11 mouse cellular contexts compared by ENCODE assay signal in genomic region chr13:97310186-97310854, GRCm38 (mm10).
DNase-seq lines count a peak whose midpoint lies in the region; ATAC-seq and TF ChIP-seq lines count a peak whose summit lies in the region.
"Had no signal": no experiment of that assay in that cellular context is flagged by ENCODE, and none has a peak within 500 bp of the region (broad histone marks: within the 10 kb centered on the region; RNA-seq: fewer than 3 reads in every experiment).

No protein-coding gene starts in this region.

- H3K4me1 ChIP-seq in lung, adult 2 months (ENCODE audit: control insufficient read depth, insufficient read depth, low read length): no peaks in the 10 kb centered on the region
- H3K4me1 ChIP-seq in liver, embryonic 11.5 days (replicated peaks; ENCODE audit: control insufficient read depth, insufficient read depth, low read length): peaks cover 15% of the 10 kb centered on the region
- peaks cover 9% of the 10 kb centered on the region for H3K4me1 ChIP-seq in forebrain, postnatal 0 days (ENCODE audit: insufficient read depth)

- WGBS in lung, adult 2 months: 58% methylated on average over 8 of the region's 8 CpGs
- 64% methylated on average over 8 of the region's 8 CpGs for WGBS in liver, embryonic 11.5 days
- 53% methylated on average over 8 of the region's 8 CpGs for WGBS in forebrain, postnatal 0 days

- no peak for TF ChIP-seq POLR2A in lung, adult 2 months (IDR thresholded peaks at IDR 0.05; ENCODE audit: borderline replicate concordance, extremely low read depth, low read depth, low read length)

- TF ChIP-seq CTCF in lung, adult 2 months (IDR thresholded peaks at IDR 0.05; ENCODE audit: insufficient read depth, low read length): no peak
- TF ChIP-seq CTCF in forebrain, postnatal 0 days (IDR thresholded peaks at IDR 0.05; ENCODE audit: low read depth): no peak

- no peak overlapping the region for H3K4me3 ChIP-seq in lung, adult 2 months (replicated peaks; ENCODE audit: extremely low read depth, low read depth, low read length)
- H3K4me3 ChIP-seq in liver, embryonic 11.5 days (ENCODE audit: low read depth, low read length): no peak overlapping the region
- no peak overlapping the region for H3K4me3 ChIP-seq in forebrain, postnatal 0 days (ENCODE audit: low read depth, low read length)
- H3K4me3 ChIP-seq: forebrain, embryonic 12.5 days; limb, embryonic 12.5 days had no signal

- H3K27ac ChIP-seq in liver, embryonic 11.5 days (ENCODE audit: low read depth, low read length): no peak overlapping the region
- no peak overlapping the region for H3K27ac ChIP-seq in forebrain, postnatal 0 days (ENCODE audit: low read depth, low read length)
- H3K27ac ChIP-seq: forebrain, embryonic 12.5 days; limb, embryonic 12.5 days had no signal

- no peaks in the 10 kb centered on the region for H3K27me3 ChIP-seq in liver, embryonic 11.5 days (replicated peaks; ENCODE audit: control insufficient read depth, insufficient read depth, low read length)
- H3K27me3 ChIP-seq in forebrain, postnatal 0 days (ENCODE audit: insufficient read depth, low read length): no peaks in the 10 kb centered on the region
- H3K27me3 ChIP-seq: CH12.LX; limb, embryonic 12.5 days had no signal

- no peaks in the 10 kb centered on the region for H3K9me3 ChIP-seq in liver, embryonic 11.5 days (ENCODE audit: control insufficient read depth, low read length)
- no peaks in the 10 kb centered on the region; the same call in 1 of the 2 replicates for H3K9me3 ChIP-seq in forebrain, postnatal 0 days (ENCODE audit: low read length)
- H3K9me3 ChIP-seq: forebrain, embryonic 12.5 days; limb, embryonic 12.5 days had no signal

- H3K4me2 ChIP-seq in liver, embryonic 11.5 days: no peak overlapping the region
- no peak overlapping the region for H3K4me2 ChIP-seq in forebrain, postnatal 0 days (ENCODE audit: low read depth)
- H3K4me2 ChIP-seq: forebrain, embryonic 12.5 days; limb, embryonic 12.5 days had no signal

- peak; percentile 42 to 58 for DNase-seq in lung, adult 18-20 months
- DNase-seq in lung, adult 2 months: no peak
- peak; percentile 72 for DNase-seq in gastrocnemius, adult 18-20 months (ENCODE audit: low spot score)
- DNase-seq in kidney, adult 11 months: peak; percentile 81
- peak; percentile 54 for DNase-seq in skeletal muscle tissue, adult 2 months (ENCODE audit: low read depth, low spot score)
- DNase-seq in liver, embryonic 11.5 days (ENCODE audit: low spot score): no peak
- no peak for DNase-seq in forebrain, postnatal 0 days
- no peak for DNase-seq in layer of hippocampus, postnatal 36 days

- no peak overlapping the region for H3K9ac ChIP-seq in liver, embryonic 11.5 days (ENCODE audit: low read depth, low read length)
- no peak overlapping the region for H3K9ac ChIP-seq in forebrain, postnatal 0 days
- H3K9ac ChIP-seq: forebrain, embryonic 12.5 days; limb, embryonic 12.5 days had no signal

- no peak for ATAC-seq in liver, embryonic 11.5 days (replicated peaks; ENCODE audit: low FRiP score)
- ATAC-seq in forebrain, postnatal 0 days: no peak

- H3K36me3 ChIP-seq in liver, embryonic 11.5 days (ENCODE audit: control insufficient read depth, insufficient read depth, low read length): no peaks in the 10 kb centered on the region
- H3K36me3 ChIP-seq in forebrain, postnatal 0 days (ENCODE audit: insufficient read depth): no peaks in the 10 kb centered on the region
- H3K36me3 ChIP-seq: forebrain, embryonic 12.5 days; limb, embryonic 12.5 days had no signal

Comparison
In these comparisons a context has a peak if more than half of its experiments do, and no peak if none do; other contexts are left out.
1. DNase-seq: peak in lung, adult 18-20 months (2 of 2), gastrocnemius, adult 18-20 months (single experiment), kidney, adult 11 months (single experiment) and skeletal muscle tissue, adult 2 months (single experiment); none in lung, adult 2 months (single experiment), liver, embryonic 11.5 days (single experiment), forebrain, postnatal 0 days (single experiment) and layer of hippocampus, postnatal 36 days (0 of 2).